Mouse (Mus musculus) heart, postnatal 0 days (tissue): ENCODE measurements around the gene Hsd17b13. TPM values are rescaled to one million over a fixed set of nuclear protein-coding genes. Genes with fewer than 3 reads are reported as not detected.

Experiments
- ATAC-seq: fragments of 200-750 bp; cut with Nextera tagmentation; 2 replicates; pipeline ENCODE4 v1.8.0; 2017; ENCODE audit warnings: low read depth, moderate number of reproducible peaks, moderate library complexity; ENCODE audit not compliant: insufficient read depth
- DNase-seq: peaks from one replicate; pipeline ENCODE4 v3.0.0-alpha.2; 2016; ENCODE audit warnings: low spot score
- H3K27ac ChIP-seq: fragments of 300-500 bp; sonication (generic); 2 replicates; pipeline ENCODE4 v1.5.1; 2014; ENCODE audit warnings: low read depth, mild to moderate bottlenecking
- H3K27me3 ChIP-seq: fragments of 300-500 bp; sonication (generic); 2 replicates; pipeline ENCODE4 v1.6.1; 2014; ENCODE audit warnings: low read length, mixed read lengths; ENCODE audit not compliant: control insufficient read depth, insufficient read depth
- H3K36me3 ChIP-seq: fragments of 300-500 bp; sonication (generic); replicated peaks from 2 replicates; pipeline ENCODE4 v1.6.1; 2014; ENCODE audit warnings: low read length, mixed read lengths; ENCODE audit not compliant: control insufficient read depth, insufficient read depth
- H3K4me1 ChIP-seq: fragments of 300-500 bp; sonication (generic); 2 replicates; pipeline ENCODE4 v1.6.1; 2014; ENCODE audit warnings: antibody characterized with exemption; ENCODE audit not compliant: control insufficient read depth, insufficient read depth
- H3K4me2 ChIP-seq: fragments of 300-500 bp; sonication (generic); 2 replicates; pipeline ENCODE4 v1.6.1; 2014; ENCODE audit warnings: low read depth, mild to moderate bottlenecking, low read length, moderate library complexity
- H3K4me3 ChIP-seq: fragments of 300-500 bp; sonication (generic); 2 replicates; pipeline ENCODE4 v1.5.1; 2014; ENCODE audit warnings: low read depth, low read length
- H3K9ac ChIP-seq: fragments of 300-500 bp; sonication (generic); replicated peaks from 2 replicates; pipeline ENCODE4 v1.6.1; 2014; ENCODE audit warnings: low read depth, low read length, mixed read lengths
- H3K9me3 ChIP-seq: fragments of 300-500 bp; sonication (generic); replicated peaks from 2 replicates; pipeline ENCODE4 v1.6.1; 2016; ENCODE audit warnings: low read length; ENCODE audit not compliant: control insufficient read depth
- CTCF ChIP-seq: IDR thresholded peaks from 2 replicates; pipeline ENCODE4 v1.5.1; 2016; ENCODE audit warnings: antibody characterized with exemption, control low read depth, low read depth
- EP300 ChIP-seq: IDR thresholded peaks from 2 replicates; pipeline ENCODE4 v1.6.1; 2016; ENCODE audit warnings: antibody characterized with exemption, low read depth
- WGBS: fragments of 180-500 bp; shearing (Covaris S2); extraction: QIAGEN DNeasy Blood & Tissue Kit; methylation state at CpG from one replicate; pipeline ENCODE4 v1.1.7; 2014; 5-methylcytosine and 5-hydroxymethylcytosine counted together
- polyA plus RNA-seq: library from polyadenylated mRNA; unstranded; fragments of >200 nt; fragmentation: Nextera tagmentation; extraction: Ambion mirVana; gene quantifications from 2 replicates; pipeline ENCODE4 v1.2.1, GENCODE M21; 2015
- total RNA-seq: library from RNA; depleted of rRNA; stranded (reverse); fragments of >200 nt; gene quantifications from 2 replicates; pipeline ENCODE4 v1.2.3, GENCODE M21; 2014; ENCODE audit warnings: low replicate concordance

The Hsd17b13 gene
- total and polyA plus RNA-seq, 2 experiments from 2014 or later = 0.08 TPM; not detected in 1

DNA sequence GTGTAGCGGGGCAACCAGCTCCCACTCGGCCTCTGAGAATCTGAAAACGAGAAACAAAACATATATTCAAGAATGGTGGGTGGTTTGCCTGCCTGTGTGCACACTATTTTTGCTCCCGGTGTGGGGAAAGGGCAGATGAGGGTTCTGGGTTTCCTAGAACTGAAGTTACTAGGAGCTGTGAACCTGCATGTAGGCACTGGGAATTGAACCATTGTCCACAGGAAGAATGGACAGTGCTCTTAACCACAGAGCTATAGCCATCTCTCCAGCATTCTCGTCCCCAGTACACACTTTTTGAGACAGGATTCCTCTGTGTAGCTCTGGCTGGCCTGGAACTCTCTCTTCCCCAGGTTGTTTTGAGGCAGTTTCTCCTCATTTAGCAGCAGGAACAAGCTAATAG is 45.3 kb upstream of the Hsd17b13 start:
- peak overlapping the region; percentile 65; the same call in 1 of the 2 replicates for H3K4me3 ChIP-seq
- no peaks in the 10 kb centered on the region for H3K9me3 ChIP-seq
- peak overlapping the region; percentile 75 for H3K4me2 ChIP-seq
- H3K27ac ChIP-seq = no peak overlapping the region; the same call in 1 of the 2 replicates
- WGBS = 46% methylated on average over 5 of the region's 5 CpGs
- no peak overlapping the region; the same call in 1 of the 2 replicates for H3K9ac ChIP-seq
- peaks cover 8% of the 10 kb centered on the region for H3K36me3 ChIP-seq
- ATAC-seq (no peak), DNase-seq (no peak)
- no peak for TF ChIP-seq CTCF
- no peak for TF ChIP-seq EP300
- no peaks in the 10 kb centered on the region for H3K27me3 ChIP-seq
- H3K4me1 ChIP-seq = peaks cover 36% of the 10 kb centered on the region

DNA sequence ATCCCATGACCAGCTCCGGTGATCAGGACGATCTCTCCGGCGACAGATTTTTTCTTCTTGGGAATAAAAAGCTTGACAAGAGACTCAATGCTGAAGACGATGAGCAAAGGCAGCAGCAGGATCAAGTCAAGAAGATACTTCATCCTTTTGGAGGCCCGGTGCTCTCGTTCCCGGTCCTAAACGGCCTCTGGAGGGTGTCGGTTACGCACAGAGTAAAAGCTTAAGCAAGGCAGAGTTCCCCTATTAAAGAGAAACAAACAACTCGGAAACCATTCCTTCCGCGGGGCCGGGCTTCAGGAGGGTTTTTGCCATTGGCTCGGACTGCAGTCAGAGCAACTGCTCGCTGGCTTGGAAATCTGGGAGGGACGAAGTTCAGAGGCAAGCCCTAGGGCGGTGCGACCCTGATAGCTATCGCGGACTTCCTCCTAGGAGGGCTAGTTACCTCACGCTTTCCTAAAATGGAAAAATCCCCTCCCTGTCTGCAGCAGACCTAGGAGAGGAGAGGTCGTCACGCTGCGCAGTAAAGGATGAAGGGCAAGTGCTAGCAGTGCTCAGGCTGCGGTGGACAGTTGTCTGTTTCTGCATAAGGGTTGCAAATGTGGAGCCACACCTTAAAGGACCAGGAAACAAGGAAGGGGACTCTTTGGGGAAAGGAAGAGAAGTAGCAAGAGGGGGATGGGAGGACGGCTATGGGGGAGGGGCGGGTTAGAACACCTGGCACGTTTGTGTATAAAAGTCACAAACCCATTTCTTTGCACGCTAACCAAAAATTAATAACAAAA is 44.6 kb upstream of the Hsd17b13 start, which contains the start of gene Hsd17b11:
TSS of gene Hsd17b11 (minus strand) at position 323 of the 782 bp plus-strand sequence.
- ATAC-seq (peak; percentile 94), DNase-seq (peak; percentile 89)
- Histone ChIP-seq H3K4me2 (peak within 1 kb of the TSS; percentile 75), H3K27me3 (no peaks in the 10 kb centered on the region), H3K9ac (peak within 1 kb of the TSS; percentile 74), H3K27ac (peak within 1 kb of the TSS; percentile 86), H3K36me3 (peaks cover 16% of the 10 kb centered on the region), H3K4me3 (peak within 1 kb of the TSS; percentile 65), H3K4me1 (peaks cover 36% of the 10 kb centered on the region), H3K9me3 (no peaks in the 10 kb centered on the region)
- 2% methylated on average over 31 of the region's 31 CpGs for WGBS
- TF ChIP-seq CTCF (no peak), EP300 (no peak)

DNA sequence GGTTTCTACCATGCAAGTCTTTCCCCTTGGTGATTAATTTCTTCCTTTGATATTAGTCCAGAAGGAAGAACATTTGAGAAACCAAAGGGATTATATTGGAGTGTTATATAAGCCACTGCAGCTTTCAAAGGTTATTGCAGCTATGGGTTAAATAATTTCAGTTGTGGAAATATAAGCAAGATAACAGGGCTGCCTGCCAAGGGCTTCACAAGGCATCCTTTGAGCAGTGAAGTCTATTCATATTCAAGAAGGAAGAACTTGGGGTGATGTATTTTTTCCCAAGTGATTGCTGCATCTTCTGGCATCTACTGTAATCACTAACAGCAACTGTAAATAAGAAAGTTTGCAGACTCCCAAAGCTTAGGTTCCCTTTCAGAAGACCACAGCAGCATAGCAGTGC is 34.2 kb upstream of the Hsd17b13 start:
- Histone ChIP-seq H3K9me3 (no peaks in the 10 kb centered on the region), H3K27me3 (no peaks in the 10 kb centered on the region), H3K36me3 (peaks cover 42% of the 10 kb centered on the region), H3K4me3 (no peak overlapping the region), H3K4me2 (no peak overlapping the region), H3K9ac (no peak overlapping the region), H3K27ac (no peak overlapping the region; the same call in 1 of the 2 replicates), H3K4me1 (no peaks in the 10 kb centered on the region)
- no peak for TF ChIP-seq CTCF
- no peak for TF ChIP-seq EP300
- DNase-seq (no peak), ATAC-seq (no peak)

DNA sequence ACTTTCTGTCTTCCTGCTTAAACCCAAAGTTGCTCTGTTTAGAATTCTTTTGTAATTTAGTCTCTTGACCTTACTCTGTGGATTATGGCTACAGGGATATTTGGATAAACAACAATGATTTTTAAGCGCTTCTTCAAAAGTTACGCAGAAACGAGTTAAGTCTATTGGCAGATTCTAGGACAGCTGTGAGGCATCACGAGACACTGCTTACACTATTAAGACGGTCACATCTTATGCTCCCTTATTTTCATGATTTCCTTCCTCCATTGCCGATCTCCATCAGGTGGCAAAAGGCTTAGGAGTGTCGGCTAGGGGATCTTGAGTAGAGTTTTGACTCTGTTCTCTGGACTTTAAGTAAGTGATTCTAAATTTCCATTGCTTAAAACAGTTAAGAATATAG is 33.1 kb upstream of the Hsd17b13 start:
- DNase-seq (no peak), ATAC-seq (no peak)
- Histone ChIP-seq H3K4me3 (no peak overlapping the region), H3K9me3 (no peaks in the 10 kb centered on the region), H3K9ac (no peak overlapping the region), H3K4me1 (no peaks in the 10 kb centered on the region), H3K4me2 (no peak overlapping the region), H3K36me3 (peaks cover 42% of the 10 kb centered on the region), H3K27me3 (no peaks in the 10 kb centered on the region), H3K27ac (no peak overlapping the region)
- TF ChIP-seq CTCF (no peak), EP300 (no peak)
- whole genome bisulfite sequencing = 84% methylated on average over 7 of the region's 7 CpGs

DNA sequence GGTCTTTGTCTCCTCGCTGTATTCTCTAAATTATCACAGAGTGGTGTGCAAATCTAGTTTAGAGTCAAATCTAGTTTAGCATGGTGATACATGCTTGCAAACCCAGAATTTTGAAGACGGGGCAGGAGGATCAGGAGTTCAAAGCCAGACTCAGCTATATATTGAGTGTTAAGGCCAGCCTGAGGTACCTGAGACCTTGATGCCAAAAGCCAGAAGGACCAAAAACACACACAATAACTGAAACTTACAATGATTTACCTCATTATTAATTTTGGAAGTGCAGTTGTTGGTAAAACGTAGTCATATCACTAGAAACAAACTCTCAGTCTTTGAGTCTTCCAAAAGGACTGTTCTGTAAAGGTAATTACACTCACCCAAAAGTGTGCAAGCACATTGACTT is 32.2 kb upstream of the Hsd17b13 start:
- Histone ChIP-seq H3K36me3 (peaks cover 44% of the 10 kb centered on the region), H3K27ac (no peak overlapping the region), H3K4me1 (no peaks in the 10 kb centered on the region), H3K9me3 (no peaks in the 10 kb centered on the region), H3K4me3 (no peak overlapping the region), H3K27me3 (no peaks in the 10 kb centered on the region), H3K4me2 (no peak overlapping the region), H3K9ac (no peak overlapping the region)
- ATAC-seq (no peak), DNase-seq (no peak)
- no peak for TF ChIP-seq EP300
- TF ChIP-seq CTCF = no peak
- WGBS = 86% methylated on average over 3 of the region's 3 CpGs

DNA sequence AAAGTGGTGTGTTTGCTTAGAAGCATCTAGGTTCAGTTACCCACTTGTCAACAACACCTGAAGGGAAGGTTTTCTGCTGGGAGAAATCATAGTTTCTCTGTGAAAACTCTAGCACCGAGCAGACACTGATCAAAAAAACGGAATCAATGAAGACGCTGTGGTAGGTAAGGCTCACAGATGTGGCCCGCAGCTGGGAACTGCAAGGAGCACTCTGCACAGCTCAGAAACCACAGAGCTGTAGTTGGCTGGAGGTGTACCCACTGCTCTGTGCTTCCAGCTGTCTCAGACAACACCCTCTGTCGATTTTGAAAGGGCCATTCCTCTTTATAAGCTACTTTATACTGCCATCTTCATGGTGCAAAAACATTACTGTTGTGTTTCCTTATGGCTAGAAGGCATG is 30.6 kb upstream of the Hsd17b13 start:
- WGBS = 73% methylated on average over 5 of the region's 5 CpGs
- ATAC-seq (no peak), DNase-seq (no peak)
- no peak overlapping the region for H3K4me3 ChIP-seq
- H3K27ac ChIP-seq = no peak overlapping the region
- no peaks in the 10 kb centered on the region for H3K9me3 ChIP-seq
- no peaks in the 10 kb centered on the region for H3K27me3 ChIP-seq
- TF ChIP-seq EP300 (no peak), CTCF (no peak)
- H3K4me1 ChIP-seq = no peaks in the 10 kb centered on the region
- no peak overlapping the region for H3K4me2 ChIP-seq
- H3K9ac ChIP-seq = no peak overlapping the region
- peaks cover 52% of the 10 kb centered on the region for H3K36me3 ChIP-seq
